Mouse (Mus musculus): Measurements from ENCODE around the gene Apol9a. TPM values are rescaled to one million over a fixed set of nuclear protein-coding genes. Genes with fewer than 3 reads are reported as not detected.
"Not testable (repeated sequence)": the region's sequence is repeated elsewhere in the genome, so short reads cannot be mapped to it uniquely, and the experiment has no call there.

The Apol9a gene
- polyA plus RNA-seq (2017; shearing (Covaris generic)): 10 to 100 TPM; 11.5 to 12.7 TPM

GRCm38 (mm10) chr15:77411035-77411434 lies at the start of gene Apol9a:
Gene Apol9a, minus strand, starts transcription at chr15:77411135.
- ATAC-seq: not testable (repeated sequence)

- not testable (repeated sequence) for ATAC-seq
Measured at GRCm38 (mm10) chr15:77449927-77450326, 39.0 kb upstream of the Apol9a start.

GRCm38 (mm10) chr15:77447392-77447791 lies 36.5 kb upstream of the Apol9a start, which contains the start of gene Apol7b:
Gene Apol7b, minus strand, starts transcription at chr15:77447492.
- not testable (repeated sequence) for ATAC-seq

- ATAC-seq: not testable (repeated sequence)
Measured at GRCm38 (mm10) chr15:77445668-77446067, 34.7 kb upstream of the Apol9a start.

- ATAC-seq: not testable (repeated sequence)
Measured at GRCm38 (mm10) chr15:77444746-77445145, 33.8 kb upstream of the Apol9a start.

GRCm38 (mm10) chr15:77428690-77429448 lies 17.9 kb upstream of the Apol9a start:
- ATAC-seq: not testable (repeated sequence)

GRCm38 (mm10) chr15:77422925-77423324 lies 12.0 kb upstream of the Apol9a start:
- ATAC-seq: not testable (repeated sequence)

- peak; percentile 59 for ATAC-seq
Measured at GRCm38 (mm10) chr15:77419657-77420056, 8.7 kb upstream of the Apol9a start.

- ATAC-seq: not testable (repeated sequence)
Measured at GRCm38 (mm10) chr15:77416655-77417333, 5.9 kb upstream of the Apol9a start.

- not testable (repeated sequence) for ATAC-seq
Measured at GRCm38 (mm10) chr15:77415653-77416052, 4.7 kb upstream of the Apol9a start.

GRCm38 (mm10) chr15:77412695-77413094 lies 1.8 kb upstream of the Apol9a start:
- not testable (repeated sequence) for ATAC-seq

GRCm38 (mm10) chr15:77406370-77406769 lies 4.6 kb downstream of the Apol9a start:
- peak; percentile 98 for ATAC-seq

GRCm38 (mm10) chr15:77399027-77399426 lies 11.9 kb downstream of the Apol9a start, which contains the start of gene Apol7a:
Gene Apol7a, minus strand, starts transcription at chr15:77399110.
- ATAC-seq: not testable (repeated sequence)

GRCm38 (mm10) chr15:77397450-77398132 lies 13.3 kb downstream of the Apol9a start:
- ATAC-seq: not testable (repeated sequence)

- ATAC-seq: not testable (repeated sequence)
Measured at GRCm38 (mm10) chr15:77393832-77394231, 17.1 kb downstream of the Apol9a start.

- ATAC-seq: no peak
Measured at GRCm38 (mm10) chr15:77387462-77387861, 23.5 kb downstream of the Apol9a start.

- ATAC-seq: no peak
Measured at GRCm38 (mm10) chr15:77384340-77385030, 26.4 kb downstream of the Apol9a start.

GRCm38 (mm10) chr15:77382880-77383279 lies 28.1 kb downstream of the Apol9a start:
- no peak for ATAC-seq

- ATAC-seq: no peak
Measured at GRCm38 (mm10) chr15:77382271-77382850, 28.6 kb downstream of the Apol9a start.

GRCm38 (mm10) chr15:77381481-77381880 lies 29.5 kb downstream of the Apol9a start:
- no peak for ATAC-seq

GRCm38 (mm10) chr15:77379921-77380320 lies 31.0 kb downstream of the Apol9a start:
- no peak for ATAC-seq

GRCm38 (mm10) chr15:77377419-77377818 lies 33.5 kb downstream of the Apol9a start:
- no peak for ATAC-seq

Measured in activated CD4-positive, CD25-positive, alpha-beta regulatory T cell, adult 4 months (primary cell).